9 mouse cellular contexts compared by ENCODE assay signal in the genomic region with DNA sequence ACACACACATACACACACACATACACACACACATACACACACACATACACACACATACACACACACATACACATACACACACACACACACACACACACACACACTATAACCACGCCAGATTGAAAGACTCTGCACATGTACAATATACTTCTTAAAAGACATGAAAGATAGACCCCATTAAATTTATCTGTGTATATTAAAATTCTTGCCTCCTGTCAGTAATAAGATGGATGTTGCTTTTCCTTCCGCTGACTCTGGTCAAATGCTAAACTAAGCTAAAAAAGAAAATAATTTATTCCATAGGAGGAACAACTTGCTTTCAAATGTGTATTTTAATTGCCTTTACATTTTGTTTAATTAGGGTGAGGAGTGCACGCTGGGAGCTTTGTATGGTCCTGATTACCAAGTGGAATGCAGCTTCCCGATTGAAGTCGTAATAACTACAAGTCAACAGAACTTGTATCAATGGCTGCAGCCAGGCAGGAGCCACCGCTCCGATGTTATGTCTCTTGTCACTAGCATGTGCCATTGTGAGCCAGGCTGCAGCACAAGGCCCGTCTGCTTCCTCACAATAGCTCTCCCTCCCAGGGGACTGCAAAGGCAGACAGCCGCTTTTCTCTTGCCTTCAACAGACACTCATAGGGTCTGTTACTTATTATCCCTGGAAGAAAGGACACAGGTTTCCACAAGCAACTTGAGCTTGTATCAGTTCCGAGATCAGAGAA.
DNase-seq lines count a peak whose midpoint lies in the region; ATAC-seq lines count a peak whose summit lies in the region.
"Had no signal": no experiment of that assay in that cellular context is flagged by ENCODE, and none has a peak within 500 bp of the region (broad histone marks: within the 10 kb centered on the region; RNA-seq: fewer than 3 reads in every experiment).

No protein-coding gene starts in this region.

- DNase-seq in lung, postnatal 4 days: no peak
- DNase-seq in limb, embryonic 11.5 days (ENCODE audit: low spot score): peak; percentile 65
- peak; percentile 66 for DNase-seq in retina, postnatal 1 day
- no peak for DNase-seq in left cerebral cortex, postnatal 36 days (ENCODE audit: low spot score in 2 of 2)
- no peak for DNase-seq in urinary bladder, postnatal 36 days (ENCODE audit: low spot score in 2 of 2)
- DNase-seq: liver, embryonic 13.5 days had no signal

- H3K4me1 ChIP-seq in lung, embryonic 16.5 days (replicated peaks; ENCODE audit: control insufficient read depth, insufficient read depth, low read length): no peaks in the 10 kb centered on the region
- H3K4me1 ChIP-seq in forebrain, embryonic 12.5 days: peaks cover 7% of the 10 kb centered on the region
- H3K4me1 ChIP-seq in limb, embryonic 11.5 days (ENCODE audit: control insufficient read depth, insufficient read depth, low read length): no peaks in the 10 kb centered on the region
- H3K4me1 ChIP-seq: liver, embryonic 13.5 days had no signal

- no peak overlapping the region for H3K9ac ChIP-seq in lung, embryonic 16.5 days (ENCODE audit: low read length)
- H3K9ac ChIP-seq in forebrain, embryonic 12.5 days: no peak overlapping the region
- H3K9ac ChIP-seq in limb, embryonic 11.5 days (ENCODE audit: low read length): no peak overlapping the region
- H3K9ac ChIP-seq: liver, embryonic 13.5 days had no signal

- intact Hi-C loops in left cerebral cortex, postnatal 36 days (cut with DNase I): loop anchor here (10.0 kb wide), 1 partner anchor 175 kb away; no protein-coding TSS in a partner anchor

- ATAC-seq in lung, embryonic 16.5 days (ENCODE audit: low read depth): no peak
- peak; percentile 92 for ATAC-seq in forebrain, embryonic 12.5 days (ENCODE audit: low FRiP score)
- no peak for ATAC-seq in limb, embryonic 11.5 days (ENCODE audit: insufficient number of reproducible peaks, low FRiP score, low TSS enrichment, low read depth)
- ATAC-seq in frontal cortex, adult (ENCODE audit: low TSS enrichment): no peak

- H3K27me3 ChIP-seq in lung, embryonic 16.5 days (ENCODE audit: control insufficient read depth, insufficient read depth, low read depth, low read length): no peaks in the 10 kb centered on the region
- peaks cover 5% of the 10 kb centered on the region; the same call in 1 of the 2 replicates for H3K27me3 ChIP-seq in forebrain, embryonic 12.5 days
- H3K27me3 ChIP-seq in limb, embryonic 11.5 days (ENCODE audit: control insufficient read depth, insufficient read depth, low read length): no peaks in the 10 kb centered on the region
- H3K27me3 ChIP-seq: liver, embryonic 13.5 days had no signal

- H3K27ac ChIP-seq in lung, embryonic 16.5 days (ENCODE audit: low read length): no peak overlapping the region
- H3K27ac ChIP-seq in forebrain, embryonic 12.5 days: no peak overlapping the region
- H3K27ac ChIP-seq in limb, embryonic 11.5 days (replicated peaks; ENCODE audit: low read depth, low read length): no peak overlapping the region
- H3K27ac ChIP-seq: liver, embryonic 13.5 days had no signal

- H3K4me2 ChIP-seq in lung, embryonic 16.5 days (ENCODE audit: low read depth, low read length): peak overlapping the region; percentile 27; the same call in 1 of the 2 replicates
- H3K4me2 ChIP-seq in forebrain, embryonic 12.5 days: peak overlapping the region; percentile 21
- peak overlapping the region; percentile 5; the same call in 1 of the 2 replicates for H3K4me2 ChIP-seq in limb, embryonic 11.5 days (ENCODE audit: low read depth, severe bottlenecking)
- H3K4me2 ChIP-seq: liver, embryonic 13.5 days had no signal

- H3K36me3 ChIP-seq in lung, embryonic 16.5 days (ENCODE audit: control insufficient read depth, insufficient read depth, low read length): no peaks in the 10 kb centered on the region
- no peaks in the 10 kb centered on the region for H3K36me3 ChIP-seq in forebrain, embryonic 12.5 days (replicated peaks)
- H3K36me3 ChIP-seq in limb, embryonic 11.5 days (ENCODE audit: control insufficient read depth, insufficient read depth, low read length): no peaks in the 10 kb centered on the region
- H3K36me3 ChIP-seq: liver, embryonic 13.5 days had no signal

- no peaks in the 10 kb centered on the region for H3K9me3 ChIP-seq in lung, embryonic 16.5 days (ENCODE audit: control insufficient read depth, low read length)
- no peaks in the 10 kb centered on the region for H3K9me3 ChIP-seq in forebrain, embryonic 12.5 days
- no peaks in the 10 kb centered on the region for H3K9me3 ChIP-seq in limb, embryonic 11.5 days (ENCODE audit: control insufficient read depth, low read length)
- H3K9me3 ChIP-seq: liver, embryonic 13.5 days had no signal

- H3K4me3 ChIP-seq in lung, embryonic 16.5 days (ENCODE audit: low read length): no peak overlapping the region
- H3K4me3 ChIP-seq in forebrain, embryonic 12.5 days (replicated peaks): no peak overlapping the region
- H3K4me3 ChIP-seq in limb, embryonic 11.5 days (ENCODE audit: low read depth, low read length): no peak overlapping the region
- H3K4me3 ChIP-seq: liver, embryonic 13.5 days had no signal

- WGBS in lung, embryonic 16.5 days: 15% methylated on average over 10 of the region's 10 CpGs
- WGBS in forebrain, embryonic 12.5 days: 10% methylated on average over 10 of the region's 10 CpGs
- 13% methylated on average over 10 of the region's 10 CpGs for WGBS in limb, embryonic 11.5 days

Comparison
In these comparisons a context has a peak if more than half of its experiments do, and no peak if none do; other contexts are left out.
1. DNase-seq: peak in limb, embryonic 11.5 days (single experiment) and retina, postnatal 1 day (single experiment); none in lung, postnatal 4 days (0 of 2), left cerebral cortex, postnatal 36 days (0 of 2) and urinary bladder, postnatal 36 days (0 of 2).
2. Peak in every context shown above with its lines, with median percentiles within 50 percentile points of each other: H3K4me2 ChIP-seq.